Mouse (Mus musculus): Measurements from ENCODE around the gene Zfp281.
A peak's percentile ranks its signal among the peaks of the same experiment; 100 is the strongest.

DNA sequence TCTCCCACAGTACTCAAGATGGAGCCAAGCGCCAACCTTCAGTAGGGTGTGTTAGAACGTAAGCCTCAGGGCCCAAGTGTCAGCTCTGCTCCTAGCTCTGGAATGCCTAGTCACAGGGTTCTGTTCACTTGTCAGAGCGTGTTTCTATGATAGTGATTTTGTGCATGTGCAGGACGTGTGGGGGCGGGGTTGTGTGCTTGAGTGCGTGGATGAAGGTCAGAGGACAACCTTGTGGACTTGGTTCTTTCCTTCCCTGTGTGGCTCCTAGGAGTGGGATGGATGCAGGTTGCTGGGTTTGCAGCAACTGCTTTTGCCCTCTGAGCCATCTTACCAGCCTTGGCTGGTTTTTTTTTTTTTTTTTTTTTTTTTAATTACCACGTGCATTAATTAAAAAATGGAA, 13.5 kb downstream of the Zfp281 start:
- no peak for TF ChIP-seq CHD2 (IDR thresholded peaks at IDR 0.05; ENCODE audit: low read depth, low read length)
- TF ChIP-seq ZNF384 (IDR thresholded peaks at IDR 0.05; ENCODE audit: low read depth, low read length) = peak; percentile 37; the same call in 1 of the 2 replicates
- no peak for TF ChIP-seq ZC3H11A (IDR thresholded peaks at IDR 0.05; ENCODE audit: borderline replicate concordance, low read depth, low read length)
- TF ChIP-seq HCFC1 (IDR thresholded peaks at IDR 0.05; ENCODE audit: borderline replicate concordance, insufficient read depth, low read length) = no peak
- TF ChIP-seq MAFK (IDR thresholded peaks at IDR 0.05; ENCODE audit: insufficient read depth, low read depth, low read length) = no peak

Measured in ES-E14 (cell line).